Mouse (Mus musculus) kidney, adult 2 months (tissue): ENCODE measurements around the gene Ttll9. TPM values are rescaled to one million over a fixed set of nuclear protein-coding genes. Genes with fewer than 3 reads are reported as not detected.

Experiments
- DNase-seq: peaks from one replicate; pipeline ENCODE4 v3.0.0; 2021
- H3K27ac ChIP-seq: fragments of 200-500 bp; 2 replicates; pipeline ENCODE4 v1.5.1; 2012; ENCODE audit warnings: low read depth, low read length, control low read depth, inconsistent platforms; ENCODE audit not compliant: insufficient read depth
- H3K27me3 ChIP-seq: fragments of 200-500 bp; replicated peaks from 2 replicates; pipeline ENCODE4 v1.6.1; 2012; ENCODE audit warnings: mild to moderate bottlenecking, moderate library complexity, low read length, inconsistent platforms; ENCODE audit not compliant: control insufficient read depth, insufficient read depth
- H3K36me3 ChIP-seq: fragments of 200-500 bp; 2 replicates; pipeline ENCODE4 v1.6.1; 2012; ENCODE audit warnings: mild to moderate bottlenecking, moderate library complexity, low read length, inconsistent platforms; ENCODE audit not compliant: control insufficient read depth, insufficient read depth
- H3K4me1 ChIP-seq: fragments of 200-500 bp; 2 replicates; pipeline ENCODE4 v1.6.1; 2011; ENCODE audit warnings: low read length; ENCODE audit not compliant: control insufficient read depth, insufficient read depth
- H3K4me3 ChIP-seq: fragments of 200-500 bp; 2 replicates; pipeline ENCODE4 v1.5.1; 2011; ENCODE audit warnings: mild to moderate bottlenecking, low read depth, low read length, control low read depth; ENCODE audit not compliant: insufficient read depth
- CTCF ChIP-seq: fragments of 200-500 bp; conservative IDR thresholded peaks from 2 replicates; pipeline ENCODE4 v1.5.1; 2011; ENCODE audit warnings: low read depth, mild to moderate bottlenecking, control low read depth, low read length, moderate library complexity, mixed read lengths; ENCODE audit not compliant: insufficient read depth, insufficient read length
- POLR2A ChIP-seq: fragments of 200-500 bp; IDR thresholded peaks from one replicate; pipeline ENCODE4 v1.6.1; 2011; ENCODE audit warnings: low read depth, low read length, control low read depth
- WGBS: fragments of 180-500 bp; shearing (Covaris S2); methylation state at CpG from one replicate; pipeline ENCODE4 v1.1.7; 2018; 5-methylcytosine and 5-hydroxymethylcytosine counted together
- polyA plus RNA-seq: library from polyadenylated mRNA; depleted of rRNA; stranded (reverse); fragments of >200 nt; gene quantifications from 2 replicates; pipeline ENCODE4 v1.2.3, GENCODE M21; 2012

The Ttll9 gene
- polyA plus RNA-seq, 1 experiment = 1.0 TPM

DNA sequence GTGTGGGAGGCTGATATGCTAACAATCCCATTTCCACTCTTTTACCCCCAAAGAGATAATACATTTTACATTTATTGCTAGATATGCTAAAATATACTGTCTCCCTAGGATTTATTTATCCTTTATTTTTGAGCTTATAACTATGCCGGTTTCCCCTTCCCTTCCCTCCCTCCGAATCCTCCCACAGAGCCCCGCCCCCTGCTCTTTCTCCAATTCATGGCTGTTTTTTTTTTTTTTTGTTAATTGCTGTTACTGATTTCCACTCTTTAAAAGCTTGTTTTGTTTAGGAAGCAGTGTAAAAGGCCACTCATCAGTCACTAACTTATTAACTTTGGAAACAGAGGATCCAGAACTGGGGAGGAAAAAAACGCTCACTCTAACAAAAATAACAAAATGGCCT is 34.8 kb downstream of the Ttll9 start:
- Histone ChIP-seq H3K27ac (no peak overlapping the region), H3K36me3 (no peaks in the 10 kb centered on the region), H3K27me3 (no peaks in the 10 kb centered on the region), H3K4me1 (no peaks in the 10 kb centered on the region; the same call in 1 of the 2 replicates), H3K4me3 (no peak overlapping the region)
- peak; percentile 31 for DNase-seq
- WGBS = 24% methylated on average over 4 of the region's 4 CpGs
- TF ChIP-seq CTCF = no peak
- TF ChIP-seq POLR2A = no peak

DNA sequence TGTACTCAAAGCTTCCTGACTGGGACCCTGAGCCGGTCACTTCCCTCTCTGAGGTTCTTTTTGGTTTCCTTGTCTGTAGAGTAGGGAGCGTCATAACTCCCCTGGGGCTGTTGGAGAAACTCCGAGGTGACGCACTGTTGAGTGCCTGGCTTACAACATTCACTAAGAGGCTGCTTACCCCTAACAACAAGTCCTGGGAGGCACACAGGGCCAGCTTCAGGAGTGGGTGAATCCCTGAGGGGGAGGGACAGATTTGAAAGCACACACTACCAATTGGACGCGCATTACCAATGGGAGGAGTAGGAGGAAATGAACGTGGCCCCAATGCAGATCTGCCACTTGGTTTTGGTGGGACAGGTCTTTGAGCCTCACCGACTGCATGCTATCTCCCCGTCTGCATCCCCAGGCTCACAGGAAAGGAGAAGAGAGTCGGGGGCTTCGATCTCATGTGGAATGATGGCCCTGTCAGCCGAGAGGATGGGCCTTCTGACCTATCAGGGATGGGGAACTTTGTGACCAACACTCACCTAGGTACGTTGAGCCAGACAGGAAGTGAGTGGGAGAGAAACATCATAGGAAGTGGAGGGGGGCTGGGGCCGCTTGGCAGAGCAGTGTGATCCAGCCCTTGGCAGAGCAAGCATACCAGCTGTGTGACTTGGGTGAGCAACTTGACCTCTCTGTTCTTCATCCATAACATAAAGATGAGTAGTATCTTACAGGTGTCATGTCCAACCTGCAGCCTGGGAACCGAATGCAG is 40.4 kb downstream of the Ttll9 start:
- Histone ChIP-seq H3K27me3 (no peaks in the 10 kb centered on the region), H3K36me3 (no peaks in the 10 kb centered on the region), H3K4me1 (no peaks in the 10 kb centered on the region), H3K4me3 (no peak overlapping the region), H3K27ac (no peak overlapping the region)
- WGBS = 71% methylated on average over 15 of the region's 15 CpGs
- no peak for DNase-seq
- TF ChIP-seq CTCF = no peak
- no peak for TF ChIP-seq POLR2A

DNA sequence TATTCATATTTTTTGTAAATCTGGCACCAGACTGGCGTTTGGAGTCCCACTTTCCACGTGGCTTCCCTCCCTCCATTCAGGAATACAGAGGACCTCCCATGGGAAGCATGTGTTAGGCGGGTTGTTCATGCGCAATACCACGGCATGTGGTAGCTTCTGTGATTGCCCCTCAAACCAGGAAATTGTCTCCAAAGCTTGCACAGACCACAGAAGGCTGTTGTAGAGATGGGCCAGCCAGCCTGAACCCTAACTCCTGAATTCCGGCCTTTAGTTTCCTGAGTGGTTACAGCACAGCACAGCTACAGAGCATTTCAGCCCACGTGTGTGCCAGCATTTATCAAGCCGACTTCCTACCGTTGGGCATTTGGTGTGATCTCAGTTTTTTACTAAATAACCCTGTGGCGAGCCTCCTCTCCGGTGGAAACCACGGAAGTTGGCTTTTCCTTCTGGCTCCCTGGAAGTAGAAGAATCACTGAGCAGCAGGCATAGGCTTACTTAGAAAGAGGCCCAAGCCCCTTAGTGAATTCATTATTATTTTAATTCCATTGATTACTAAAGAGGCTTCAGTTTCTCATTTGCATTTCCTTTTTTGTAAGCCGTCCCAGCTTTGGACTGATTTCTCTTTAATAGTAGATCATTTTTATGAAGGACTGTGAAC is 41.5 kb downstream of the Ttll9 start:
- Histone ChIP-seq H3K27me3 (no peaks in the 10 kb centered on the region), H3K4me3 (no peak overlapping the region), H3K27ac (no peak overlapping the region), H3K36me3 (no peaks in the 10 kb centered on the region), H3K4me1 (no peaks in the 10 kb centered on the region)
- WGBS = 67% methylated on average over 13 of the region's 13 CpGs
- DNase-seq = no peak
- TF ChIP-seq CTCF (no peak), POLR2A (no peak)

DNA sequence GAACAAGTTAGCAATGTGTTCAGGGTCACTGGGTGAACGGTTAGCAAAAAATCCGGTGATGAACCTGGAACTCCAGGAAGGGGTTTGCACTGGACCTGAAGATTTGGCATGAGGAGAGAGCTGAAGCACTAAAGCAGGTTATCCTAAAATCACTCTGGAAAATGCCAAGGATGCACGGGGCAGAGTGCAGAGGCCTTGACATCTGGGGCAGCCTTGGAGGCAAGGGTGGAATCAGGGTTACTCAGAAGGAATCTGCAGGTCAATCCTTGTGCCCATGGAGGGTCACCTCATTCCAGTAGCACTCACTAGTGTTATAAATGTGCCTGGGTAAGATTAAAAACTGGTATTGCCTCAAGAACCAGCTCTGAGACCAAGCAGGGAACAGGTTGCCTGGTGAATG is 43.7 kb downstream of the Ttll9 start:
- Histone ChIP-seq H3K27ac (no peak overlapping the region), H3K27me3 (no peaks in the 10 kb centered on the region), H3K36me3 (no peaks in the 10 kb centered on the region), H3K4me1 (no peaks in the 10 kb centered on the region), H3K4me3 (no peak overlapping the region)
- TF ChIP-seq POLR2A (no peak), CTCF (no peak)
- WGBS = 84% methylated on average over 3 of the region's 3 CpGs
- no peak for DNase-seq

DNA sequence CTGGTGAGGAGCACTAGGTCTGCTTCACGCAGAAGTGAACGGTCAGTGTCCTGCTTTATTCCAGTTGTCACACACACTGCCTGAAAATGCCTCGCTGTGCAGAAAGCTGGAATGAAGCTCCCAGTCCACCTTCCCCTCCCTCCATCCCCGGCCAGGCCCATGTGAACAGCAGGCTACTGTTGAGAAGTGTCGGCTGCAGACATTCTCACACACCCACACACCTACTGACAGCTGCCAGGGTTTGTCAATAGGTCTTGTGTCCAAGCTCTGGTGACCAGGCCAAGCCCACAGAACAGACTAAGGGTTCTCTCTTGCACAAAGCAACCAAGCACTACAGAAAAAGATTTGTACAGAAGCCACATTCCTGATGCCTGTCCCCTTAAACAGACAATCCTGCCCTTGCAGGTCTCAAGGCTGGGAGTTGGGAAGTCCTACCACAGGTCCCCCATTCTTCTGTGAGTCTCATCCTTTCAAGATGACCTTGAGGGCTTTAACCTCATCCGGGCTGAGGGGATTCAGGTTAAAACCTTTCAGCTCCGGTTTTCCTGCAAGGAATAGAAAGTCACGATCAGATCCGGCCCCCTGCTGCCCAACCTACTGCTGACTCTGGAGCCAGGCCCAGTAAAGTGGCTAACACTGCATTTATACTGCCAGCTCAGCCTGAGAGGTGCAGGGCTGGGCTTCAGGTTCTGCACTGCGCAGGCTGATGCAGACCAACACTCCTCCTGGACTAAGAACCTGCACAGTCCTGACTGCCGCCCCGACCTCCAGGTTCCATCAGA is 47.1 kb downstream of the Ttll9 start:
- Histone ChIP-seq H3K4me3 (no peak overlapping the region), H3K27ac (no peak overlapping the region), H3K27me3 (no peaks in the 10 kb centered on the region), H3K36me3 (no peaks in the 10 kb centered on the region), H3K4me1 (peaks cover 3% of the 10 kb centered on the region)
- no peak for TF ChIP-seq POLR2A
- TF ChIP-seq CTCF = no peak
- WGBS = 89% methylated on average over 12 of the region's 12 CpGs
- DNase-seq = no peak

DNA sequence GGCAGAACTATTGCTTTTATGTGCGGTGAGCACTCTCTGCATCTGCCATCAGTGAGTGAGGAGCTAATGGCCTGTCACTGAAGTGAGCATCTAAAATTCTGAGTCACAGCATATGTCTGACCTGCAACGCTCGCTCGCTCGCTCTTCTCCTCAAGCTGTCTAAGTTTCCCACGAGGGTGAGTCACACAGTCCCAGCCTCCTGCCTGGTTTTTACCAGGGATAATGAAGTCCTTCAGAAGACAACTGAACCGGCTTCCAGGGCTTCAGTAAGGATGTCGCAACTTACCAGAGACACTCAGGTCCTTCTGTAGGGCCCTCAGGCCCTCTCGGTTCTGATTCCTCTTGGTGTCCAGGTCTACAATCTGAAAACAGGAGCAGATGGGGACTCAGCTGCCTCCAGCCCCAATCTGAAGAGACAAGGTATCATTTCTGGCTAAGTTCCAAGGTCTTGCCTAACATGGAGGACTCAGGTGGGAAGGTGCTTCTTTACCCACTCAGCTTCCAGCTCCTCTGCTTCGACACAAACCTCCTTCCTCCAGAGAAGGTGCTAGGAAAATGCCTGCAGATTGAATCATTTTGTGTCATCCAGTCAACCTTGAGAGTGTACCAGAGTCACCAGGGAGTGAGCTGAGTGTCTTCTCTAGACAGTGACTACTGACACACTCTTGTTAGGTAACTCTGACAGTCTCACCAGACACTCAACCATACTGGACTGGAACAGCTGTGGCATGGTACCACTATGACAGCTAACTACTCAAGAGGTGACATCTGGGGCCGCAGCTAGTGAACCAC is 51.6 kb downstream of the Ttll9 start:
- no peak for TF ChIP-seq POLR2A
- no peak for TF ChIP-seq CTCF
- Histone ChIP-seq H3K36me3 (no peaks in the 10 kb centered on the region), H3K4me1 (peaks cover 4% of the 10 kb centered on the region), H3K27ac (no peak overlapping the region), H3K27me3 (no peaks in the 10 kb centered on the region), H3K4me3 (peak overlapping the region; percentile 93; the same call in 1 of the 2 replicates)
- DNase-seq = no peak
- WGBS = 90% methylated on average over 11 of the region's 11 CpGs
